Mouse (Mus musculus) lung, postnatal 4 days (tissue): ENCODE measurements around the gene Mapk1ip1.

ENCODE experiments used
- DNase-seq, 2 experiments: peaks; one replicate each; pipeline ENCODE4 v3.0.0; 2021

The Mapk1ip1 gene

GRCm38 (mm10) chr7:138845544-138846391 lies at the start of gene Mapk1ip1, which contains the start of gene Ppp2r2d:
Gene Mapk1ip1, minus strand, starts transcription at chr7:138846273.
Gene Ppp2r2d, plus strand, starts transcription at chr7:138846079.
- DNase-seq, result peak; percentile 97 to 98

GRCm38 (mm10) chr7:138885365-138886289 lies 39.6 kb upstream of the Mapk1ip1 start:
- no peak for DNase-seq

GRCm38 (mm10) chr7:138883724-138884123 lies 37.7 kb upstream of the Mapk1ip1 start:
- no peak for DNase-seq

- no peak for DNase-seq
Observed at GRCm38 (mm10) chr7:138875031-138875430, 29.0 kb upstream of the Mapk1ip1 start.

GRCm38 (mm10) chr7:138872956-138873355 lies 26.9 kb upstream of the Mapk1ip1 start:
- no peak for DNase-seq

- DNase-seq, result no peak
Observed at GRCm38 (mm10) chr7:138868316-138868715, 22.2 kb upstream of the Mapk1ip1 start.

- DNase-seq, result no peak
Observed at GRCm38 (mm10) chr7:138867286-138867685, 21.2 kb upstream of the Mapk1ip1 start.

DNA sequence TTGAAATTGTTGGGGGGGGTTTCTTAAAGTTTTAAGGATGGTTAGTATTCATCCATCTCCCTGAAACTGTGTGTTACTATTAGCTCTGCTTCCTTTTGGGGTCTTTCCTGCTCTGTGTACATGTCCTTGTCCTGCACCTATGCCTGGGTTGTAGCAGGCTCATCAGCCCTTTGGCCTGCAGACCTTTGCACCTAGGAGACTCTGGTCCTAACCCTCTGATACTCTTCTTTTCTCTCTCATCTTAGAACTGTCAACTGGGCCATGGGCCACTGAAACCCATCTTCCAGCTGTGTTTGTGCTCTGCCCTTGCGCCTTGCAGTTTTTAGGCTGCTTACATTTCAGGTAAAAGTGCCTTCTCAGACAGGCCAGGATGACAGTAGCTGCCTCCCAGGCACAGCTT lies 18.7 kb upstream of the Mapk1ip1 start:
- no peak for DNase-seq

DNA sequence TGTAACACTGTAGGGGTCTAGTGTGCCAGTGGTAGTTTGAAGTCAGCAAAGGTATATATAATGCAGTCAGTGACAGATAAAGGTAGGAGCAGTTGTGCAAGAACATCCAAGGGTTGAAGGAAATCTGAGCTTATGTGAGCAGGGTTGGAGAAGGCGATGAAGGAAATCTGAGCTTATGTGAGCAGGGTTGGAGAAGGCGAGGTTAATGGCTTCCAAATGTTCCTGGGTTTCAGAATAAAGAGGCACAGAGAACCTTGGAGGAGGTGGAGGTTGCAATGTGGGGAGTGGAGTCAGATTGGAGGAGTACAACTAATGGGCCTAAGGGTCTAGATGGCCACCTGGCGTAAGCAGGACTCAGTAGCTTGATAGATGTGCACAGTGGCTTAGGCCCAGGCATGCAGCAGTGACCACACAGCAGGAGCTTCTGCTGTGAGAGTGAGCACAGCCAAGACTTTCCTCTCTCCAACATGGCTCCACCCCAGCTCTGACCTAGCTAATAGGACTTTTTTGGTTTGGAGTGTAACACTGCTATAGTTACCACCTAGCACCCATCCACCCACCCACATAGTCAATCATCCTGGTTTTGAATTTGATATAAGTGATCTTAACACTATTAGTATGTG lies 18.0 kb upstream of the Mapk1ip1 start:
- DNase-seq, result no peak

DNA sequence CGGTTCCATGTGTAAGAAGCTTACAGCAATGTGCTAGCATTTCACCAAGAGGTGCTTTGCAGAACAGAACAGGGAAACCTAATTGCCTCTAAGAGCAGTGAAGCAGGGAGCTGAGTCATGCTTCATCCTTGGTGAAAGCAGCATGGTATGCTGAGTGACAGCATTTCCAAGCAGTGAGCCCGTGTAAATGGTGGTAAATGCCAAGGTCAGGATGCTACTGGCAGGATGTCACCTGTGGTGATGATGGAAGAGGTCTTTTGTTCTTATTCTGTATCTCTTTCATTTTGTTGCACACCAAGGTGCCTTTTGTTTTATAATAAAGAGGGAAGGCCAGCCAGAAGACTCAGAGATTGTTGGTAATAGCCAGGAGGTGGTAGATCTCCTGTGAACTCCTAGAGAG lies 10.6 kb upstream of the Mapk1ip1 start:
- DNase-seq, result no peak

- no peak for DNase-seq
Observed at GRCm38 (mm10) chr7:138854201-138854600, 8.1 kb upstream of the Mapk1ip1 start.

- DNase-seq, result no peak
Observed at GRCm38 (mm10) chr7:138853417-138854031, 7.5 kb upstream of the Mapk1ip1 start.

GRCm38 (mm10) chr7:138850083-138850482 lies 4.0 kb upstream of the Mapk1ip1 start:
- no peak for DNase-seq

GRCm38 (mm10) chr7:138848028-138848920 lies 2.2 kb upstream of the Mapk1ip1 start:
- no peak for DNase-seq

GRCm38 (mm10) chr7:138847316-138848027 lies 1.4 kb upstream of the Mapk1ip1 start:
- DNase-seq, result no peak

DNA sequence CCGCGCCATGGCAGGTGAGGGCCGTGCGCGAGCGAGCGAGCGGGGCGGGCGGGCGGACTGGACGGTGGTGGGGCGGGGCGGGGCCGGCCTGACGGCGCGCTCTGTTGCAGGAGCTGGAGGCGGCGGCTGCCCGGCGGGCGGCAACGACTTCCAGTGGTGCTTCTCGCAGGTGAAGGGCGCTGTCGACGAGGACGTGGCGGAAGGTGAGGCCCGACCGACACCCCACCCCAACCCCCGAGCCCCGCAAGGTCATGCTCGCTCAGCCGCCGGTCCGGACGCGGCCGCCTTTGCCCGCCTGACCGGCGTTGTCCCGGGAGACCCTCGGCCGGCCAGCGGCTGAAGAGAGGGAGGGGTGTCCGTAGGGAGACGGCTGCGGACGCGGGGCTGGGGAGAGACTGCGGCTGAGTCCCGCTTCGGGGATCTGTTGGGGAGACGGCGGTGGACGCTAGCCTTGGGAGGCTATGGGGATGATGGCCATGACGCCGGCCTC lies 474 bp upstream of the Mapk1ip1 start:
- no peak for DNase-seq

- no peak for DNase-seq
Observed at GRCm38 (mm10) chr7:138845111-138845510, 962 bp downstream of the Mapk1ip1 start.

- DNase-seq, result no peak
Observed at GRCm38 (mm10) chr7:138843421-138843820, 2.7 kb downstream of the Mapk1ip1 start.

- no peak for DNase-seq
Observed at GRCm38 (mm10) chr7:138841436-138842151, 4.5 kb downstream of the Mapk1ip1 start.

GRCm38 (mm10) chr7:138840594-138841021 lies 5.5 kb downstream of the Mapk1ip1 start:
- DNase-seq, result peak; percentile 63 to 83
